In genomic region chr1:106155087-106155567, GRCm38 (mm10) we compare ENCODE assay signal across 10 mouse cellular contexts. TPM values are rescaled to one million over a fixed set of nuclear protein-coding genes. Genes with fewer than 3 reads are reported as not detected.
A peak's percentile ranks its signal among the peaks of the same experiment; 100 is the strongest.
DNase-seq lines count a peak whose midpoint lies in the region; ATAC-seq and TF ChIP-seq lines count a peak whose summit lies in the region.
"Had no signal": no experiment of that assay in that cellular context is flagged by ENCODE, and none has a peak within 500 bp of the region (broad histone marks: within the 10 kb centered on the region; RNA-seq: fewer than 3 reads in every experiment).

No protein-coding gene starts in this region.

- intact Hi-C loops in heart, adult 2 months (cut with DNase I): no loop called here

- no peaks in the 10 kb centered on the region for H3K36me3 ChIP-seq in heart, adult 2 months (ENCODE audit: control insufficient read depth, insufficient read depth, low read length)
- no peaks in the 10 kb centered on the region for H3K36me3 ChIP-seq in heart, embryonic 12.5 days
- no peaks in the 10 kb centered on the region for H3K36me3 ChIP-seq in intestine, embryonic 16.5 days (ENCODE audit: control insufficient read depth, insufficient read depth, low read length)
- H3K36me3 ChIP-seq: limb, embryonic 15.5 days had no signal

- H3K27ac ChIP-seq in heart, adult 2 months: no peak overlapping the region
- no peak overlapping the region for H3K27ac ChIP-seq in heart, embryonic 12.5 days (ENCODE audit: poor library complexity, severe bottlenecking)
- H3K27ac ChIP-seq in intestine, embryonic 16.5 days (ENCODE audit: low read length): no peak overlapping the region
- H3K27ac ChIP-seq: limb, embryonic 15.5 days had no signal

- no peak for TF ChIP-seq POLR2A in heart, adult 2 months (IDR thresholded peaks at IDR 0.05; ENCODE audit: insufficient read depth, low read depth, low read length)

- no peak overlapping the region for H3K4me2 ChIP-seq in heart, embryonic 12.5 days
- no peak overlapping the region for H3K4me2 ChIP-seq in intestine, embryonic 16.5 days (ENCODE audit: low read depth, low read length)
- H3K4me2 ChIP-seq: limb, embryonic 15.5 days had no signal

- whole genome bisulfite sequencing in heart, adult 2 months: 28% methylated on average over 10 of the region's 10 CpGs
- 49% methylated on average over 10 of the region's 10 CpGs for WGBS in heart, embryonic 12.5 days
- 69% methylated on average over 10 of the region's 10 CpGs for WGBS in intestine, embryonic 16.5 days

- no peak for TF ChIP-seq CTCF in heart, adult 2 months (IDR thresholded peaks at IDR 0.05)

- no peak for TF ChIP-seq EP300 in heart, adult 2 months (IDR thresholded peaks at IDR 0.05; ENCODE audit: insufficient read depth, low read depth, low read length)

- H3K9me3 ChIP-seq in heart, embryonic 12.5 days (replicated peaks): no peaks in the 10 kb centered on the region
- H3K9me3 ChIP-seq in intestine, embryonic 16.5 days (ENCODE audit: control insufficient read depth, low read length): no peaks in the 10 kb centered on the region
- H3K9me3 ChIP-seq: limb, embryonic 15.5 days had no signal

- H3K4me1 ChIP-seq in heart, adult 2 months (ENCODE audit: control insufficient read depth, insufficient read depth, low read length): peaks cover 1% of the 10 kb centered on the region; the same call in 1 of the 2 replicates
- H3K4me1 ChIP-seq in heart, embryonic 12.5 days (replicated peaks): no peaks in the 10 kb centered on the region
- no peaks in the 10 kb centered on the region for H3K4me1 ChIP-seq in intestine, embryonic 16.5 days (ENCODE audit: control insufficient read depth, insufficient read depth, low read length)
- H3K4me1 ChIP-seq: limb, embryonic 15.5 days had no signal

- no peaks in the 10 kb centered on the region for H3K27me3 ChIP-seq in heart, adult 2 months (ENCODE audit: control insufficient read depth, insufficient read depth, low read length)
- no peaks in the 10 kb centered on the region for H3K27me3 ChIP-seq in heart, embryonic 12.5 days (replicated peaks)
- no peaks in the 10 kb centered on the region for H3K27me3 ChIP-seq in intestine, embryonic 16.5 days (replicated peaks; ENCODE audit: control insufficient read depth, insufficient read depth, low read length)
- H3K27me3 ChIP-seq: CH12.LX; limb, embryonic 15.5 days had no signal

- H3K79me2 ChIP-seq in heart, adult 2 months (replicated peaks; ENCODE audit: control insufficient read depth, insufficient read depth, low read length): no peaks in the 10 kb centered on the region

- no peak overlapping the region for H3K4me3 ChIP-seq in heart, adult 2 months
- no peak overlapping the region for H3K4me3 ChIP-seq in heart, embryonic 12.5 days
- H3K4me3 ChIP-seq in intestine, embryonic 16.5 days (ENCODE audit: low read length): no peak overlapping the region
- H3K4me3 ChIP-seq: limb, embryonic 15.5 days had no signal

- H3K9ac ChIP-seq in heart, adult 2 months (ENCODE audit: low read depth, low read length): no peak overlapping the region
- H3K9ac ChIP-seq in heart, embryonic 12.5 days: no peak overlapping the region
- no peak overlapping the region for H3K9ac ChIP-seq in intestine, embryonic 16.5 days (ENCODE audit: low read depth, low read length)
- H3K9ac ChIP-seq: limb, embryonic 15.5 days had no signal

- ATAC-seq in heart, embryonic 12.5 days (ENCODE audit: insufficient number of reproducible peaks, low FRiP score): no peak
- ATAC-seq in monocyte, adult 5-6 weeks (replicated peaks; ENCODE audit: insufficient number of reproducible peaks, low FRiP score, low TSS enrichment, poor library complexity, severe bottlenecking): no peak
- no peak for ATAC-seq in intestine, embryonic 16.5 days

- DNase-seq in heart, adult 2 months: peak; percentile 19 to 29
- peak; percentile 18 for DNase-seq in cerebellum, postnatal 36 days
- DNase-seq in layer of hippocampus, adult 18-20 months (ENCODE audit: low spot score in 2 of 2): peak; percentile 60 to 87
- peak; percentile 43 for DNase-seq in lung, postnatal 25 days (ENCODE audit: low spot score)
- DNase-seq in neural tube, embryonic 10.5 days (ENCODE audit: extremely low spot score, low spot score): no peak

RNA-seq across cellular contexts. Expression of gene Phlpp1, which starts 16.4 kb away (rescaled TPM):
- total RNA-seq in heart, adult 2 months (2021): 10 to 100 TPM; 16.3 to 17.2 TPM
- polyA plus RNA-seq in heart, adult 2 months (2012; rRNA removed): 9.6 and 15.6 TPM in 2 replicates
- 4.4 and 4.8 TPM in 2 replicates for polyA plus RNA-seq in heart, embryonic 12.5 days (2016; fragmentation: Nextera tagmentation; extraction: Ambion mirVana)
- 10 to 100 TPM; 88.3 to 97.0 TPM for total RNA-seq in layer of hippocampus, adult 18-20 months (2021)
- total RNA-seq in monocyte, adult 5-6 weeks (2017): 12.1 to 19.9 TPM (median 16.2 TPM) in 3 replicates
- polyA plus RNA-seq in intestine, embryonic 16.5 days (2015; fragmentation: Nextera tagmentation; extraction: Ambion mirVana): 2.7 and 2.9 TPM in 2 replicates
